Mouse (Mus musculus) lung, postnatal 4 days (tissue): ENCODE data around the gene Sdhc.
A peak's percentile ranks its signal among the peaks of the same experiment; 100 is the strongest.
"Not testable (repeated sequence)": the region's sequence is repeated elsewhere in the genome, so short reads cannot be mapped to it uniquely, and the experiment has no call there.

Experiments used
- DNase-seq, 2 experiments: peaks; one replicate each; pipeline ENCODE4 v3.0.0; 2021

Gene Sdhc

GRCm38 (mm10) chr1:171111781-171112575, 38.4 kb downstream of the Sdhc start:
- DNase-seq, result peak; percentile 61 to 65

- peak; percentile 94 for DNase-seq
Observed at GRCm38 (mm10) chr1:171111020-171111780, 39.2 kb downstream of the Sdhc start.

GRCm38 (mm10) chr1:171110659-171111019, 39.8 kb downstream of the Sdhc start:
- no peak for DNase-seq

GRCm38 (mm10) chr1:171109620-171110019, 40.8 kb downstream of the Sdhc start:
- DNase-seq, result no peak

- DNase-seq, result no peak
Observed at GRCm38 (mm10) chr1:171105226-171105625, 45.2 kb downstream of the Sdhc start.

- no peak for DNase-seq
Observed at GRCm38 (mm10) chr1:171103179-171103840, 47.1 kb downstream of the Sdhc start.

GRCm38 (mm10) chr1:171102547-171103177, 47.7 kb downstream of the Sdhc start:
- DNase-seq, result peak; percentile 78 to 86

GRCm38 (mm10) chr1:171101733-171102546, 48.5 kb downstream of the Sdhc start:
- peak; percentile 85 to 88 for DNase-seq

GRCm38 (mm10) chr1:171101033-171101432, 49.4 kb downstream of the Sdhc start:
- no peak for DNase-seq

GRCm38 (mm10) chr1:171097612-171098011, 52.8 kb downstream of the Sdhc start:
- DNase-seq, result no peak

GRCm38 (mm10) chr1:171097136-171097535, 53.3 kb downstream of the Sdhc start:
- DNase-seq, result no peak

GRCm38 (mm10) chr1:171096110-171096964, 54.1 kb downstream of the Sdhc start:
- no peak for DNase-seq

GRCm38 (mm10) chr1:171094424-171094823, 56.0 kb downstream of the Sdhc start:
- DNase-seq, result no peak

GRCm38 (mm10) chr1:171090761-171091160, 59.6 kb downstream of the Sdhc start:
- no peak for DNase-seq

GRCm38 (mm10) chr1:171089891-171090290, 60.5 kb downstream of the Sdhc start:
- DNase-seq, result no peak

- not testable (repeated sequence) for DNase-seq
Observed at GRCm38 (mm10) chr1:171088237-171088869, 62.0 kb downstream of the Sdhc start.

- DNase-seq, result no peak
Observed at GRCm38 (mm10) chr1:171085718-171086117, 64.7 kb downstream of the Sdhc start.

GRCm38 (mm10) chr1:171081512-171082231, 68.7 kb downstream of the Sdhc start:
- DNase-seq, result not testable (repeated sequence)

- DNase-seq, result not testable (repeated sequence)
Observed at GRCm38 (mm10) chr1:171079825-171080224, 70.6 kb downstream of the Sdhc start.

GRCm38 (mm10) chr1:171079345-171079744, 71.1 kb downstream of the Sdhc start:
- DNase-seq, result not testable (repeated sequence)
